Mouse (Mus musculus) heart, embryonic 15.5 days (tissue): ENCODE results near the gene Otop3. TPM values are rescaled to one million over a fixed set of nuclear protein-coding genes. Genes with fewer than 3 reads are reported as not detected.

Source experiments
- ATAC-seq: fragments of 200-750 bp; cut with Nextera tagmentation; replicated peaks from 2 replicates; pipeline ENCODE4 v1.8.0; 2017; ENCODE audit warnings: low read depth, moderate TSS enrichment; ENCODE audit not compliant: insufficient number of reproducible peaks, insufficient read depth, low FRiP score
- H3K27ac ChIP-seq: fragments of 300-500 bp; sonication (generic); 2 replicates; pipeline ENCODE4 v1.5.1; 2015; ENCODE audit warnings: mild to moderate bottlenecking, inconsistent platforms
- H3K27me3 ChIP-seq: fragments of 300-500 bp; sonication (generic); 2 replicates; pipeline ENCODE4 v1.6.1; 2015; ENCODE audit warnings: inconsistent platforms
- H3K36me3 ChIP-seq: fragments of 300-500 bp; sonication (generic); 2 replicates; pipeline ENCODE4 v1.6.1; 2015; ENCODE audit warnings: mild to moderate bottlenecking, inconsistent platforms
- H3K4me1 ChIP-seq: fragments of 300-500 bp; sonication (generic); replicated peaks from 2 replicates; pipeline ENCODE4 v1.6.1; 2015; ENCODE audit warnings: inconsistent platforms
- H3K4me2 ChIP-seq: fragments of 300-500 bp; sonication (generic); 2 replicates; pipeline ENCODE4 v1.6.1; 2015; ENCODE audit warnings: inconsistent platforms, mild to moderate bottlenecking, moderate library complexity
- H3K4me3 ChIP-seq: fragments of 300-500 bp; sonication (generic); 2 replicates; pipeline ENCODE4 v1.5.1; 2015; ENCODE audit warnings: mild to moderate bottlenecking, inconsistent platforms
- H3K9ac ChIP-seq: fragments of 300-500 bp; sonication (generic); 2 replicates; pipeline ENCODE4 v1.6.1; 2015; ENCODE audit warnings: mild to moderate bottlenecking, inconsistent platforms
- H3K9me3 ChIP-seq: fragments of 300-500 bp; sonication (generic); replicated peaks from 2 replicates; pipeline ENCODE4 v1.6.1; 2016; ENCODE audit warnings: inconsistent platforms
- WGBS: fragments of 180-500 bp; shearing (Covaris S2); methylation state at CpG from one replicate; pipeline ENCODE4 v1.1.7; 2015; ENCODE audit warnings: mixed read lengths; 5-methylcytosine and 5-hydroxymethylcytosine counted together
- polyA plus RNA-seq: library from polyadenylated mRNA; unstranded; fragments of >200 nt; fragmentation: Nextera tagmentation; extraction: Ambion mirVana; gene quantifications from 2 replicates; pipeline ENCODE4 v1.2.1, GENCODE M21; 2015

The Otop3 gene
- polyA plus RNA-seq, 1 experiment from 2014 or later, result not detected

GRCm38 (mm10) chr11:115319704-115320383 is 14.7 kb upstream of the Otop3 start:
- no peak for ATAC-seq
- Histone ChIP-seq H3K9me3 (no peaks in the 10 kb centered on the region), H3K27ac (no peak overlapping the region), H3K27me3 (peaks cover 100% of the 10 kb centered on the region), H3K36me3 (no peaks in the 10 kb centered on the region), H3K9ac (no peak overlapping the region), H3K4me3 (no peak overlapping the region), H3K4me2 (no peak overlapping the region), H3K4me1 (peaks cover 14% of the 10 kb centered on the region)
- whole genome bisulfite sequencing, result 13% methylated on average over 18 of the region's 18 CpGs

DNA sequence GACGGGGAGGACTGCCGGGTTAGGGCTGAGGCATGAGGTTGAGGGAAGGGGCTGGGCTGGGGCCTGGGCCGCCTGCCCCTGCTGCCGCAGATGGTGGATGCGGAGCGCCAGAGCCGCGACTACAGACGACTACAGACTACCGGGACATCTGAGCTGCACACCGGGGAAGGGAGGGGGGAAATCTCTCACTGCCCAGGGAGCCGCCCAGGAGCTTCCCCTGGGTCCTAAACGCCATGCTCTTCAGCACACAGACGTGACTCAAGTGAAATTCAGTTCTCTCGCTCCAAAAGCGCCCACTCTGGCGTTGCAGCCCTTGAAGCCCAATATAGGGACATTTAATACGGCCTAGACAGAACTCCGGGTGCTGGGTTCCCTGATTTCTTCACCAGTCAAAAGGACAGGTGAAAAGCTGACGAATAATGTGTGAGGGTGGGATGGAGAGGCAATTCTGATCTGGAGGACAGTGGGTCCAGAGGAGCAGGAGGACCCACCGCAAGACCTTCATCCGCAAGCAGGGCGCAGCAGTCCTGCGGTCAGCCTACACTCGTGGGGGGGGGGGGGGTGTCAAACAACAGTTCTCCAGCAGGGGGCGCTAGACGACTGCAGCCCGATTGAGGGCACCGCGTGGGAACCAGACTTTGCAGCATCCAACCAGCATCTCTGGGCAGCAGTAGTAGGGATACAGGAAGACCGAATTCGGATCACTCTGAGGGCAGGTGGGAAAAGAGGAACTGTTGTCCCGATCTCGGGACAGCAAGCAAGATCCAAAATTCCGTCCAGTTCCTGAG is 12.4 kb upstream of the Otop3 start, which contains the start of gene Ush1g:
Ush1g (minus strand) TSS at position 136 of the 788 bp plus-strand sequence.
- no peaks in the 10 kb centered on the region for H3K36me3 ChIP-seq
- 5% methylated on average over 35 of the region's 35 CpGs for WGBS
- peak within 1 kb of the TSS; percentile 8 for H3K4me3 ChIP-seq
- peaks cover 96% of the 10 kb centered on the region for H3K27me3 ChIP-seq
- H3K9ac ChIP-seq, result no peak within 1 kb of the TSS
- no peak for ATAC-seq
- peak within 1 kb of the TSS; percentile 24 for H3K4me2 ChIP-seq
- no peaks in the 10 kb centered on the region for H3K9me3 ChIP-seq
- peaks cover 14% of the 10 kb centered on the region for H3K4me1 ChIP-seq
- H3K27ac ChIP-seq, result no peak within 1 kb of the TSS

- ATAC-seq, result no peak
- H3K4me1 ChIP-seq, result peaks cover 12% of the 10 kb centered on the region
- H3K9ac ChIP-seq, result no peak overlapping the region
- H3K27me3 ChIP-seq, result peaks cover 92% of the 10 kb centered on the region
- no peak overlapping the region for H3K4me3 ChIP-seq
- H3K27ac ChIP-seq, result no peak overlapping the region
- 13% methylated on average over 32 of the region's 32 CpGs for WGBS
- H3K4me2 ChIP-seq, result no peak overlapping the region
- H3K9me3 ChIP-seq, result no peaks in the 10 kb centered on the region
- no peaks in the 10 kb centered on the region for H3K36me3 ChIP-seq
Observed at GRCm38 (mm10) chr11:115323354-115323753, 11.2 kb upstream of the Otop3 start.

DNA sequence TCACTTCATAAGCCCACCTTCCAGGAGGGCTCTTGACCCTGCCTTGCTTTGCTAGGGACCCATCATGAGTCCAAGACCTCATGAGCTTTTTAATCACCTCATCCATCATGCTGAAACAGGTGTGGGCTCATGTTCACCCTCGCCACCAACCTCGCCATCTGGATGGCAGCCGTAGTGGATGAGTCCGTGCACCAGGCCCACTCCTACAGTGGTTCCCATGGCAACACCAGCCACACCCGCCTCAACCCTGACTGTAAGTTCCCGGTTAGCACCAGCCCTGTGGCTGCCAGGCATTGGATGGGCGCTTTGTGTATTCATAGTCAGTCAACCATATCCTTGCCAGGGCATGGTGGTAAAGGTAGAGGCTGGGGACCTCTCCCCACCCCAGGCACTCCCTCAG is 7.8 kb upstream of the Otop3 start:
- no peak overlapping the region for H3K27ac ChIP-seq
- H3K9me3 ChIP-seq, result no peaks in the 10 kb centered on the region
- H3K4me3 ChIP-seq, result no peak overlapping the region
- peaks cover 5% of the 10 kb centered on the region for H3K4me1 ChIP-seq
- H3K27me3 ChIP-seq, result peaks cover 86% of the 10 kb centered on the region
- no peak overlapping the region for H3K9ac ChIP-seq
- no peaks in the 10 kb centered on the region for H3K36me3 ChIP-seq
- no peak for ATAC-seq
- H3K4me2 ChIP-seq, result no peak overlapping the region
- WGBS, result 63% methylated on average over 7 of the region's 7 CpGs

GRCm38 (mm10) chr11:115329339-115329738 is 5.2 kb upstream of the Otop3 start:
- Histone ChIP-seq H3K9ac (no peak overlapping the region), H3K4me1 (0 out of 2 replicates have a peak, but pooled peaks cover under 1% of the 10 kb centered on the region), H3K27me3 (peaks cover 86% of the 10 kb centered on the region), H3K4me2 (no peak overlapping the region), H3K27ac (no peak overlapping the region), H3K9me3 (no peaks in the 10 kb centered on the region), H3K36me3 (no peaks in the 10 kb centered on the region), H3K4me3 (no peak overlapping the region)
- no peak; the same call in 1 of the 2 replicates for ATAC-seq
- WGBS, result 68% methylated on average over 15 of the region's 15 CpGs

DNA sequence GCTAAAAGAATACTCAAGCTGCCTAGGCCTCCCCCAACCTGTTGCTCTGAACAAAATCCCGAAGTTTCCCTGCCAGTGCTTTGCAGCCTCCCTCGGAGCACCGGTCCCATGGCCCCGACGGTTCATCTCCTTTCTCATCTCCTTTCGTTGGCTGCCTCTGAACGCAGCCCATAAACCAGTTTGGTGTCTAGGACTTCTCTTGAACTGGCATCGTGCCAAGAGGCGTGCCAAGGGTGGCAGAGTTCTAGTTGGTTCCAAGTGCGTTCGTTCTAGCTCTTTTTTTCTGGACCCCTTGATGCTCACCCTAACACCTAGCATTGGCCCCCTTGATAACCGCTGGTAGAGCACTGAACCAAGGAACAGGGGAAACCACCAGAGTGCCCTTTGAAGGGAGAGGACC is 692 bp downstream of the Otop3 start:
- Histone ChIP-seq H3K4me3 (no peak overlapping the region), H3K4me1 (0 out of 2 replicates have a peak, but pooled peaks cover 2% of the 10 kb centered on the region), H3K36me3 (no peaks in the 10 kb centered on the region), H3K9me3 (no peaks in the 10 kb centered on the region), H3K4me2 (no peak overlapping the region), H3K27me3 (peaks cover 89% of the 10 kb centered on the region), H3K27ac (no peak overlapping the region), H3K9ac (no peak overlapping the region)
- no peak for ATAC-seq
- WGBS, result 48% methylated on average over 12 of the region's 12 CpGs

GRCm38 (mm10) chr11:115336115-115336514 is 1.6 kb downstream of the Otop3 start:
- H3K27ac ChIP-seq, result no peak overlapping the region
- H3K4me1 ChIP-seq, result 0 out of 2 replicates have a peak, but pooled peaks cover 2% of the 10 kb centered on the region
- WGBS, result 16% methylated on average over 6 of the region's 6 CpGs
- ATAC-seq, result no peak
- no peaks in the 10 kb centered on the region for H3K9me3 ChIP-seq
- H3K9ac ChIP-seq, result no peak overlapping the region
- H3K36me3 ChIP-seq, result no peaks in the 10 kb centered on the region
- no peak overlapping the region for H3K4me2 ChIP-seq
- no peak overlapping the region for H3K4me3 ChIP-seq
- H3K27me3 ChIP-seq, result peaks cover 87% of the 10 kb centered on the region

- H3K27ac ChIP-seq, result no peak overlapping the region
- no peaks in the 10 kb centered on the region for H3K36me3 ChIP-seq
- H3K4me1 ChIP-seq, result 0 out of 2 replicates have a peak, but pooled peaks cover 2% of the 10 kb centered on the region
- ATAC-seq, result no peak
- H3K4me2 ChIP-seq, result no peak overlapping the region
- no peak overlapping the region for H3K4me3 ChIP-seq
- H3K27me3 ChIP-seq, result peaks cover 84% of the 10 kb centered on the region
- no peak overlapping the region for H3K9ac ChIP-seq
- H3K9me3 ChIP-seq, result no peaks in the 10 kb centered on the region
- WGBS, result 44% methylated on average over 3 of the region's 3 CpGs
Observed at GRCm38 (mm10) chr11:115337350-115337749, 2.8 kb downstream of the Otop3 start.

DNA sequence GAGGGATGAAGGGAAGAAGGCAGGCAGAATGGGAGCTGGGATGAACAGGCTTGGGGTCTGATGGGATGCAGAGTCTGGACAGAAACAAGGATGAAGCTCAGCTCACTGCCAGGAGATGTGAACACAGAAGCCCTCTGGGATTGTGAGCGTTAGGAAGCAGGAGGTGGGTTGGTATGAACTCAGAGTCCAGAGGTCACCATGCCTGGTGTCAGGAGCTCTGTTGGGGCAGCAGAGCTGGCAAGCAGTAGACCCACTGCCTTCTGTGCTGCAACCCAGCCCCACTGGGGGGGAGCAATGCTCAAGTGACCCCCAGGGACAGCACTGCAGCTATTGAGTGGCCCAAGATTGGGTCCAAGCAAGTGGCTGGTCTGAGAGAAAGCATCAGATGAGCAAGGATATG is 3.3 kb downstream of the Otop3 start:
- WGBS, result 70% methylated on average over 1 of the region's 1 CpGs
- 0 out of 2 replicates have a peak, but pooled peaks cover 2% of the 10 kb centered on the region for H3K4me1 ChIP-seq
- no peak overlapping the region for H3K9ac ChIP-seq
- H3K4me2 ChIP-seq, result no peak overlapping the region
- H3K27me3 ChIP-seq, result peaks cover 83% of the 10 kb centered on the region
- H3K9me3 ChIP-seq, result no peaks in the 10 kb centered on the region
- H3K36me3 ChIP-seq, result no peaks in the 10 kb centered on the region
- ATAC-seq, result no peak
- no peak overlapping the region for H3K27ac ChIP-seq
- H3K4me3 ChIP-seq, result no peak overlapping the region

DNA sequence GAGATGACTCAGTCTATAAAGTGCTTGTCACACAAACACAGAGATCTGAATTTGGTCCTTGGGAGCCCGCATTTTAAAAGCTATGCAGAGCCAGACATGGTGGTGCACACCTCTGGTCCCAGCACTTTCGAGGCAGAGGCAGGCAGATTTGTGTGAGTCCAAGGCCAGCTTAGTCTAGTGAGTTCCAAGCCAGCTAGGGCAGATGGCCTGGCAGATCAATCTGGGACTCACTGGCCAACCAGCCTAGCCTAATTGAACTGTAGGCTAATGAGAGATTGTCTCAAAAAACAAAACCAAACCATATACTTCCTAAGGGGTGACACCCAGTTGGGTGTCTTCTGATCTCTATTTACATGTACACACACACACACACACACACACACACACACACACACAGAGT is 6.7 kb downstream of the Otop3 start:
- H3K27me3 ChIP-seq, result peaks cover 79% of the 10 kb centered on the region
- no peak overlapping the region for H3K27ac ChIP-seq
- no peaks in the 10 kb centered on the region for H3K9me3 ChIP-seq
- no peak for ATAC-seq
- H3K36me3 ChIP-seq, result no peaks in the 10 kb centered on the region
- H3K4me2 ChIP-seq, result no peak overlapping the region
- H3K9ac ChIP-seq, result no peak overlapping the region
- H3K4me1 ChIP-seq, result no peaks in the 10 kb centered on the region
- 57% methylated on average over 2 of the region's 2 CpGs for WGBS
- H3K4me3 ChIP-seq, result no peak overlapping the region

DNA sequence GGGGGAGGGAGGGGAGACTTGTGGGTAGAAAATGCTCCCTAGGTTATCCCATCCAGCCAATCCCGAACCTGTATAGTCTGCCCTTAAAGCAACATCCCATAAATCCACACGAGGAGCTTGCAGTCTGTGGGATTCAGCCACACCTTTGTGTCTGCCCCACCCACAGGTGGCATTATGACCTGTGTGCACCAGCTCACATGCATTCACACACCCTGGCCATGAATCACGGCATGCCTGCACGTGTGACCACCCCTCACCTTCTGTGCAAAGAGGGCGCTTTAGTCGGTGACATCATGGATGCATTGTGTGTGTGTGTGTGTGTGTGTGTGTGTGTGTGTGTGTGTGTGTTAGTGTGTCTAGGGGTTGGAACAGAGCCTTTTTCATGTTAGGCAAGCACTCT is 7.3 kb downstream of the Otop3 start:
- Histone ChIP-seq H3K4me1 (no peaks in the 10 kb centered on the region), H3K9me3 (no peaks in the 10 kb centered on the region), H3K4me3 (no peak overlapping the region), H3K27me3 (peaks cover 79% of the 10 kb centered on the region), H3K27ac (no peak overlapping the region), H3K36me3 (no peaks in the 10 kb centered on the region), H3K9ac (no peak overlapping the region), H3K4me2 (no peak overlapping the region)
- WGBS, result 69% methylated on average over 6 of the region's 6 CpGs
- ATAC-seq, result no peak
